Mouse (Mus musculus): ENCODE results near the gene Tbx10.

Tbx10 gene

GRCm38 (mm10) chr19:4046866-4047254 lies 54.3 kb downstream of the Tbx10 start:
- 89% methylated on average over 8 of the region's 8 CpGs for WGBS

GRCm38 (mm10) chr19:4047859-4048258 lies 55.3 kb downstream of the Tbx10 start:
- WGBS = 12% methylated on average over 4 of the region's 4 CpGs

GRCm38 (mm10) chr19:4049069-4049468 lies 56.5 kb downstream of the Tbx10 start:
- 89% methylated on average over 5 of the region's 5 CpGs for WGBS
